Mouse (Mus musculus) urinary bladder, adult 2 months (tissue): ENCODE data around the gene Rbm38. TPM values are rescaled to one million over a fixed set of nuclear protein-coding genes. Genes with fewer than 3 reads are reported as not detected.

ENCODE experiments used
- DNase-seq: peaks from one replicate; pipeline ENCODE4 v3.0.0; 2022; ENCODE audit warnings: low spot score
- polyA plus RNA-seq: library from polyadenylated mRNA; depleted of rRNA; stranded (reverse); fragments of >200 nt; gene quantifications from 2 replicates; pipeline ENCODE4 v1.2.3, GENCODE M21; 2012

The Rbm38 gene
- polyA plus RNA-seq, 1 experiment, result 72.9 TPM

DNA sequence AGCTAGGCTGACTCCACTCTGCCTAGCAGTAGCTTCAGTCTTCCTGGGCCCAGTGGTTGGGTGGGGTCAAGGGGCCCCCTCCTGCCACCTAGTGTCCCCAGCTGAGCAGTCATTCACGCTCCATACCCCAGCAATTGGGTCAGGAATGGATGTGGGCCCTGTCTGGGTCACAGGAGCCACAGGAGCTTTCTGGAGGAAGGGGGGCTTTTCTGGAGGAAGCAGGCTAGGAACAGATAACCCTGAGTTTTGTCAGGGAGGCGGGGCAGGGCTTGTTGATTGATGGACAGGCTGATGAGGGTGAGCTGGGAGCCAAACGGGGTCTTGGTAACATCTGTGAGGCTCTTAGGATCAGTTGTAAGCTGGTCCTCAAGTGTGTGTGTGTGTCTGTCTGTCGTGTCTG lies 16.3 kb downstream of the Rbm38 start:
- DNase-seq, result no peak

DNA sequence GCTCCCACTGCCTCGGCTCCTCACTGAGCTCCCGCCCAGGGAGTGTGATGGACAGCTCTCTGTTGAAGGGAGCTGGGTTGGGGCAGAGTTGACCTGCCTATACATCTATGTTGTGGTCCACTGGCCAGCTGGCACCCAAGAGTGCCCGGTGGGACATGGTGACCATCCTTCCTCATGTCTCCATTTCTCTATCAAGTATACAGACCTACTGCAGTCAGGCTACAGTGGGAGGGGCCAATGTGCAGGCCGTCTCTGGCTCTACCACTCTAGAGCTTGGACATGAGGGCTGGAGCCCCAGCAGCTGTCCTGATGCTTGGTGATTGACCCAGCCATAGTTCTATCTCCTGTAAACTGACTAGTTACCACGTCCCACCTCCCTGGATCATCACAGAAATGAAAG lies 17.0 kb downstream of the Rbm38 start:
- DNase-seq, result no peak

DNA sequence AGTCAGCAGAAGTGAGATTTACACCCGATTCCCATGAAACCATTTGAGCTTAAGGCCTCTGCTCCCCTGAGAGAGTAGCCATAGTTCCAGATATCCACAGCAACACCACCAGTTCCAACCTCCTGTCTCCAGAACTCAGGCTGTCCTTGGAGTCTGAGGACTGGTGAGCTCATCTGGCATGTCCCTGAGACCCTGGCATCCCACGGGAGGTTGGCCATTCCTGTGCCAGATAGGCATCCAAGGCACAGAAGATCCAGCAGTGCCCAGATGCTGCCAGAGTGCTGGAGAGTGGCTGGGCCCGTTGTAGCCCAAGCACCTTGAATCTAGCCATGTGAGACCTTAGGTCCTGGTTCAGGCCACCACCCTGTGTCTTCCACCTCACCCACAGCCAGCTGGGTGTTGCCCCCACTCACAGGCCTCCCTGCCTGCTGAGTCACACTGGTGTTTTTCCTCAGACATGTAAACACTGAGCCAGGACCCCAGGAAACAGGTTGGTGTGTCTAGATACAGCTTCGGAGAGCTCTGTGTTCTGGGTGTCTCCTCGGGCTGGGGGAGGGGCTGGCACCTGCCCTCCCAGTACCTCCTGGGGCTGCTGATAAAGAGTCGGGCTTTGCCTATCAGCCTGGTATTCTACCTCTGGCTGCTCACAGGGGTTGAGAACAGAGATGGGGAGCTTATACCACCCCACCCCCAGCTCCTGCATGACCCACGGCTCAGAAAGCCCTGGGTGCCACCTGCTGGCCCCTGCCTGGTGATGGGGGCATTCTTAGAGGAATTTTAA lies 17.7 kb downstream of the Rbm38 start:
- DNase-seq, result no peak

DNA sequence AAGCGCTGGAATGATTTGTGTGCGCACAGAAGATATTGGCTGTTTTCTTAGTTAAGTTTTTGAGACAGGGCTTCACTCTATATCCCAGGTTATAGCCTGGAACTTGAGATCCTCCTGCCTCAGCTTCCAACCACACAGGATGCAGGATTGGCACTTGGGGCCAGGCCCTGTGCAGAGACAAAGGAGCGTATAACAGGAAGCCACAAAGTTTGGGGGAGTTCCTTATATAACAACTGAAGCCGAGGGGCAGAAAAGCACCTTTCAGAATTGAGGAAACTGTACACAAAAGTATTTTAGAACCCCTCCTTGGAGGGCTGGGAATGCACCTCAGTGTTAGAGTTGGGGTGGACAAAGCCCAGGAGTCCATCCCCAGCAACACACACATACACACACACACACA lies 18.7 kb downstream of the Rbm38 start:
- DNase-seq, result no peak

DNA sequence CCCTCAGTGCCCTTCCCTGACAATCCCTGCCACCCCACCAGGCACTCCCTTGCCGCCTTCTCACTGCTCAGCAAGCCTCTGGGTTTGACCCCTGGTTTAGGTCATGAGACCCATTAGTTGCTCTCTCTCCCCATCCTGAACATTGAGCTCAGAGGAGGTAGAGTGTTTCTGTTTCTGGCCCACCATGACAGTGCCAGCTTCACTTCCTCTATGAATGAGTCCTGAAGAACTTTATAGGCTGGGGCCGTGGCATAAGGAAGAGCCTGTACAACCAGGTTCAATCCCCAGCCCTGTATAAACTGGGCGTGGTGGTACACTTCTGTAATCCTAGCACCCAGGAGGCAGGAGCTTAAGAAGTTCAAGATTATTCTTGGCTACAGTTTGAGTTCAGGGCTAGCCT lies 20.5 kb downstream of the Rbm38 start:
- DNase-seq, result no peak

DNA sequence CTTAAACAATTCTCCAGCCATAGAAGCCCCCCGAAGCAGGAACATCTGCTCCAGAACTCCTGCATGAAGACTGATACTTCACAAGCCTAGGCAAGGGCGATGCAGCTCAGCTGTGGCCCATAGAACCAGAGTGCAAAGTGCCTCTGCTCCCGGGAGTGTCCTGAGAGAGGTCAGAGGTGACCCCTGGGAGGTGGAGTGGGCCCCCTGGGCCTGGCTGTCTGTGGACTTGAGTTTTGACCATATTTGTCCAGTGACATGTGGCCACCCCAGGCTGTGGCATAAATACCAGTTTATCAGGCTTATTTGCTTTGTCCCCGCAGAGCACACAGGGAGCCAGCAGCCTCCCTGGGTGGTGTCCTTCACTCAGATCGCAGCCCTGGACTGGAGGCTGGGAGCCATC lies 20.9 kb downstream of the Rbm38 start:
- no peak for DNase-seq

DNA sequence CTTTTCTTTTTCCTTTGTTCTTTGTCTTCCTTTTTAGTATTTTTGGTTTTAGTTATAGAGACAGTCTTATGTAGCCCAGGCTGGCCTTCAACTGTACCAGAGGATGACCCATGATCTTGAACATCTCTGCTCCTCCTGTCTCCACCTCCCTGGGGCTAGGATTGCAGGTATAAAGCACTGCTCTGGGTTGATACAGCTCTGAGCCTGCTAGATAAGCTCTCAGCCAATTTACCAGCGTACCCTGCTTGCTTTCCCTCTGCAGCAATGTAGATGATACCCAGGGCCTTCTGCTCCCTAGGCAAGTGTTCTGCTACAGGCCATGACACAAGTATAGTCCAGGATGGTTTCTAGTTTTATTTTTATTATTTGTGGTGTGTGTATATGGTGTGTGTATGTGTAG lies 21.6 kb downstream of the Rbm38 start:
- DNase-seq, result no peak

DNA sequence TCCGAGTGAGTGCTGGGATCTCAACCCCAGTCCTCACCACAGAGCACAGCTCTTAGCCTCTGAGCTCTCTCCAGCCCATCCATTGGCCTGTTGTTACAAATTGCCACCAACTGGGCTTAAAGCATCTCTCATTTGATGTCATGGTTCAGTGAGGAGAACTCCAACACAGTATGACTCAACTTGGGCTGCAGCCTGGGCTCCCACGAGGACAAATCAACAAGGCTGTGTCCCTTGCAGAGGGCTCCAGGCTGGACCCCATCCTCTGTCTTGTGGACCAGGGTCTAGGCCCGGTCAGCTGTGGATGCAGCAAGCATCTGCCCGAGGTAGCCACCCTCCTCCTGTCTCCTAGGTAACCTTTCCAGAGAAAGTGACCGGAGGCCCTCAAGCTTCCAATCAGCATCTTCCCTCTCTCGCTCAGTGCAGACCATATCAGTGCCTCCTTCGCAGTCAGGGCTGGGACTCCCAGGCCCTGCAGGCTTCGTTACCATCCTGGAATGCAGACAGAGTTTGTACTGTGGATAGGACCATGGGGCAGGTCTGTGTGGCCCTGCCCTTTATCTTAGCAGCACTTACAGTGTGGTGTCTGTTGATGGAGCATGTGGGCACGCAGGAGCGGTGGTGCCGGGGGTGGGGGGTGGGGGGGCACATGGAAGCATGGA lies 22.3 kb downstream of the Rbm38 start:
- no peak for DNase-seq

DNA sequence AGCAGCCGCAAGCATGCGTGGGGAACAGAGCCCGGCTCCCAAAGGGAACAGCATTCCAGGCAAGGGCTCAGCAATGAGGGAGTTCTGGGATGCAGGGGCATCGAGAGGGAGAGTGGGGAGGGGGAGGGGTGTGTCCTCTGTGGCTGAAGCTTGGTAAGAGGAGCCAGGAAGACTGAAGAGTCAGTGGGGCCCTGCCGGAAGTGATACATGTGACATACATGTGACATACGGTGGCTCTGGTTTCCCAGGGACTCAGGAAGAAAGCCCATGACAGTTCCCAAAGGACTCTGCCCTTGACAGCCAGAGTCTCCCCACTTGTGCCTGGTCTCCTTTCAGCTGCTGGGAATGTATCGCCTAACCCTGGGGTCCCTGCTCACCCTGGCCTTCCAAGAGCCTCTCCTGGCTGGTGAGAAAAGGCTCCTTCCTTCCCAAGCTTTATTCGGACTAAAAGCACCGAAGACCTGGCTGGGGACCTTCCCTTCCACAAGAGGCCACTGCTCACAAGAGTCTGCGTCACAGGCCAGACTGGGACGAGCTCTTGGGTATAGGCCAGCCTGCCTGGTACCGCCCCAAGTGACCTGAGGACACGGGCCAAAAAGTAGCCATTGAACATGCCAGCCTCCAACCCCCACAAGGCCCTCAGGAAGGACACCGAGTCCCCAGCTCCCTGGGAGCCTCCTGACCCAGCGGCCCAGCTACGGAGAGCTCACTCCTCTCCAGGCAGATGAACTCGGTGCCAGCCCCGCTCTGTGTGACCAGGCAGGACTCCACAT lies 24.1 kb downstream of the Rbm38 start:
- peak; percentile 35 for DNase-seq

DNA sequence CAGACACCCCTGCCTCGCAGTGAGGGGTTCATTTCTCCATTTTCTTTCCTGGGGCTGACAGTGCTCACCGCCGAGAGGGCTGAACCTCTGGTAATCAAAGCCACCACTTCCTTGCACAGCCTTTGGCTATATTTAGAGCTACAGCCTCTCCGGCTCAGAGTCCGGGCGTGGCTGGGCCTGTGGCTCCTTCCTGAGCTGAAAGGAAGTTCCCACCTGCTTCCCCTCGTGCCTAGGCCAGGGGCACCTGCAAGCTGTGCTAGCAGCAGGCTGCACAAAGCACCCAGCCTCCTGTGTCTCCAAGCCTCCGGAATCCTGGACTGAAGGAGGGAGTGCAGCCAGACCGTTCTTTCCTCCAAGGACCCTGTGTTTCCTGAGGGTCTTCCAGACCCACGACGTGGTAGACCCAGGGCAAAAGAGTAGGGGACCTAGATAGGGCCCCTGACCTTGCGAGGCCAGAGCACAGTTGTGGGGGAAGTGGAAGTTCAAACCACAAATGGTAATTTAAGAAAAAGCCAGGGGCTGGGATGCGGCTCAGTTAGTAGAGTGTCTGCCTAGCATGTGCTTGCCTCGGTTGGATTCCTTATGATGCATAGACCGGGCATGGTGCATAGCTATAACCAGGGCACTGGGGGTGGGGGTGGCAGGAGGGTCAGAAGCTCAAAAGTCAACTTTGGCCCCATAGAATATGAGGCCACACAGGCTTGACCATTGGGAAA lies 26.4 kb downstream of the Rbm38 start:
- no peak for DNase-seq

DNA sequence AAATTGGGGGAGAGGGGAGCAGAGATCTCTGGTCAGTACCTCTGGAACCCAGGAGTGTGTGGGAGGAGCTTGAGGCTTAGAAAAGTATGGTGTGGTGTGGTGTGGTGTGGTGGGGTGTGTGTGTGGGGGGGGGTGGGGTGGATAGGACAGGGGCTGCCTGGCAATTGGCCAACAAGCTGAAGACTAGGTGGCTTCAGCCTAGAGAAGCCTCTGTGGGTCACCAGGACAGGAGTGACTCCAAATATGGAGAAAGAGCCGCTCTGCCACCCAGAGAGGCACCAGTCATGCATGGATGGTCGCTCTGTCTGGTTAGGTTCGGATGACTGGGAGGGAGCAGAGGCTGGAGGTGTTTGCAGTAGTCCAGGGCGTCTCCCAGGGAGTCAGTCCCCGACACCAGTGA lies 27.2 kb downstream of the Rbm38 start:
- no peak for DNase-seq

DNA sequence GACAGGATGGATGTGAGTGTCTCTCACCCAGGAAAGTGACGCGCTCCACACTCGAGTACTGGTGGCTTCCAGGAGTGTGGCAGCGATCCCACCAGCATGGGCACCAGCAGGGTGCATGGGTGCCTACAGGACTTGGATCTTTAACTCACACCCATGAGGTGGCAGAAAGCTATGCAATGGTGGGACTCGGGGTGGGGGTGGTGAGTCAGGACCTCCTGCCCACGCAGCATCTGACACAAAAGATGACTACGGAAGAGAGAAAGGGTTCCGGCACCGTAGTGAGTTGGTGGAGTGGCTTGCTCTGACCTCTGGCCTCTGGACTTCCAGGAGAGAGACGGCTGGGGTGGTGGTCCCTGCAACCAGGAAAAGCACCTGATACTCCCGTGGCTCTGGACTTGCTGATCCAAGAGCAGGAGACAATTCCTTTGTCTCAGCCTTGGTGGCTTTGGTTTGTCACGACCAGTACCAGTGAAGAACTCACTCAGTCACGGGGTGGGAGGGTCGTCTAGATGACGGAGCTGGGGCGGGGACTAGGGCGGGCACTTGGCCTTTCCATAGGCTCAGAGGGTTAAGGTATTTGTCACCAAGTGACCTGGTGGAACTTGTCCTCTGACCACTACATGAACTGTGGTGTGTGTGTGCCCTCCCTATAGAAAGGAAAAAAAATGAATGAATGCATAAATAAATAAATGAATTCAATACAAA lies 27.9 kb downstream of the Rbm38 start:
- DNase-seq, result no peak

DNA sequence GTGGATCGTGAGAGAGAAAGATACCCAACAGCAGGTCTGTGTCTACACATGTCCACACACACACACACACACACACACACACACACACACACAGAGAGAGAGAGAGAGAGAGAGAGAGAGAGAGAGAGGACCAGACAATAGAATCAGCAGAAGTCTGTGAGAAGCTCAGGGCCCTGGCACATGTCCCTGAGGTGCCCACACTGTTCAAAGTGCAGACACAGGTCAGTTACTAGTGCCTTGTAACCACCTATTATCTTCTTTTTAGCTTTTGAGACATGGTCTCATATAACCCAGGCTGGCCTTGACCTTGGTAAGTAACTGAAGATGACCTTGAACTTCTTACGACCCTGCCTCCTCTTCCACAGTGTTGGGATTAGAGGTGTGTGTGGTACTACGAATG lies 28.9 kb downstream of the Rbm38 start:
- no peak for DNase-seq

DNA sequence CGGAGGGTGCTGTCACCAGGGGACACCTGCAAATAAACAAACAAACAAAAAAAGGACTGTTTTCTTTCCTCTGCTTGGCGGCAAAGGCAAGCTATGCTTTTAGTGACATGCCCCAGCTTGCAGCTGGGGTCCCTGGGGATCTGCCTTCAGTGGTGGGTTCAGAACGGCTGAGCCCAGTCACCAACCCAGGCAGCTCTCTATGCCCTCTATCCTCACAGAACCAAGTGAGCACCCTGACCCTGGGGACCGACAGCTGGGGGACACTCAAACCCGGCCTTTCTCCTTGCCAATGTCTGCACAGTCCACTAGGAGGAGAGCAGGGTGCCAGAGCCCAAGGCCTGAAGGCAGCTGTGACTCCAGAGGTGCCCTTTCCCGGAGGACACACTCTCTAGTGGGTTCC lies 29.5 kb downstream of the Rbm38 start:
- no peak for DNase-seq

DNA sequence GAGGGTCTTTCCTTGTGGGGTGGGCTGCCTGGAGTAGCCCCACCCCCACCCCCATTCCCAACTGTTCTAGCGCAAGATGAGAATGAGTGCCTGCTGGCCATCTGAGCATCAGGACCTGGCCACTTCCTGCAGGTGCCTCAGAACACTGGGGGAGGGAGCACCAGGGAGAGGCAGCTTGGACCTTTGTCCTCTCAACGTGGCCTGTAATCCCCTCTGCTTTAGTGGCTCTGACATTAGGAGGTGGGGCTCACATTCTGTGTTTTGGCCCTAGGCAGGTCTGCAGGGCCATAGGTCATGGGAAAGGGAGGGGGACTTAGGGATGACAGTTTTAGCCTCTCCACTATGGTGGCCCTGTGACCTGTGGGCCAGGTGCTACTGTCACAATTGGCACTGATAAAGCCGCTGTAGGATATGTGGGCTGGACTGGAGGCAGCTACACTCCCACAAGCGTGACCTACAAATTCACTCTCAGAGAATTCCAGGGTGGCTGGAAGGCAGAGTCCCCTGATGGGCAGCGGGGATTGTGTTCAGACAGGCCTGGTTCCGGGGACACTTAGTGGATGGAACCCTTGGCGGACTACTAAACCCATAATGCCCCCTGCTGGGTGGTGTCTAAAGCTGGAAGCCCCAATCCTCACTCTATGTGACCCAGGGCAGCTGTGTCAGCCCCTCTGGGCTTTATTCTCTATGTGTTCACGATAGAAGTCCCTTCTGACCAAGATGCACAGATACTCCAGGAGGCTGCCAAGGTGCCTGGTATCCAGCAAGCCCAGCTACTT lies 30.5 kb downstream of the Rbm38 start:
- no peak for DNase-seq

DNA sequence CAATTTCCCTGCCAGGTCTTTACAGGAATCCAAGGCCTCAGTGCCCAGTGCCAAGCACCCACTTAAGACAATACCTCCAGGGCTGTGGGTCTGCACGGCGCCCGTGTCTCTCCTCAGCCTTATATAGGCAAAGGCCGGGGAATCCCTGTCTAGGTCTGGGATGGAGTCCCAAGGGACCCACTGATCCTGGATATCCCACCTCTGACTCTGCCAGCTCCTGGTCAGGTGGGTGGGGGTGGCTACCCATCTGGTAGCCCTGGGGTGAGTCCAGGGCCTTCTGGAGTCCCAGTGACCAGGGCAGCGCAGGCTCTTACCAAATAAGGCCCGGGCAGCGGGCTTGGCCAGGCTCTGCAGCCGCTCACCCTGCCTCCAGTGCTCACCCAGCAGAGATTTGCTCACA lies 32.6 kb downstream of the Rbm38 start:
- peak; percentile 29 for DNase-seq

DNA sequence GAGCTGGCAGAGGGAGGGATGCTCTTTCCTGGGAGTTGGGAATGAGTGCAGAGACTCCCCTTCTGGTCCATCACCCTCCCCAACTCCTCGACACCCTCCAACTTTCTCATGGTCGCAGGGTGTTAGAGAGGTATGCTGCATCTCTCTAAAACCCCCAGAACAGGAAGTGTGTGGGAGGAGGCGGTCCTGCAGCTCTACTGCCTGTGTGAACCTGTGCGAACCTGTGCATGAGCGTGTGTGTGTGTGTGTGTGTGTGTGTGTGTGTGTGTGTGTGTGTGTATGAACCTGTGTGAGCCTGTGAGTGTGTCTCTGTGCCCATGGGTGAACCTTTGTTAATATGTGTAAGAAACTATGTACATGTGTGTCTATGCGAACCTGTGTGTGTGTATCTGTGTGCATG lies 33.5 kb downstream of the Rbm38 start:
- DNase-seq, result no peak

DNA sequence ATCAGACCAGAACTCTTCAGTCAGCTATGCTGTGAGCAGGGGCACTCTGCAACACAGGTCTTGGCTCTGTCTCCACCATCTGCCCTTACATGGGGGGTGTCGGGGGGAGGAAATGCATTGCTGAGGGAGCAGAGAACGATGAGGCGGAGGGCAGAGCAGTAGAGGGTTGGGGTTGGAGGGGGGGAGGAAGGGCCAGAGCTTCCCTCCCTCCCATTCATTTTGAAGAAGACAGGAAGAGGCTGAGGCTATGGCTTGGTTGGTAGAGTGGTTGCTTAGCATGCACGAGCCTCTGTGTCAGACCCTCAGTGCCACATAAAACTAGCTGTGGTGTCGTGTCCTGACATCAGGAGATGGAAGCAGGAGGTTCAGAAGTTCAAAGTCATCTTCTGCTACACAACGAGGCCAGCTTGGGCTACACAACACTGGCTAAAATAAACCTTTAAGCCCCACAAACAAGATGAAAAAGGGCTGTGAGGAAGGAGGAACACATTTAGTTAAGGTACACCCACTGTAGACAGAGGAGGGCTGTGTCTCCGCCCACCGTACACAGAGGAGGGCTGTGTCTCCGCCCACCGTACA lies 36.1 kb downstream of the Rbm38 start:
- DNase-seq, result no peak

DNA sequence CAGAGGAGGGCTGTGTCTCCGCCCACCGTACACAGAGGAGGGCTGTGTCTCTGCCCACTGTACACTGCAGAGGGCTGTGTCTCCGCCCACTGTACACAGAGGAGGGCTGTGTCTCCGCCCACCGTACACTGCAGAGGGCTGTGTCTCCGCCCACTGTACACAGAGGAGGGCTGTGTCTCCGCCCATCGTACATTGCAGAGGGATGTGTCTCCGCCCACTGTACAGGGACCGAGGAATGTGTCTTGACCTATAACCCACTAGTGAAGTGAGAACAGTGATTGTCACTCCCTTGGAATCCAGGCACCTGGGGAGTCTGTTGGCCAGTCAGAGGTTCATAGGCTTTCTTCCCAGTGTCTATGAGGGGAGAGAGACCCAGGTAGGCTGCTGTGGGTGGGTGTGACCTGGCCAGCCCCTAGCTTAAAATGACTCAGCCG lies 36.6 kb downstream of the Rbm38 start:
- no peak for DNase-seq

DNA sequence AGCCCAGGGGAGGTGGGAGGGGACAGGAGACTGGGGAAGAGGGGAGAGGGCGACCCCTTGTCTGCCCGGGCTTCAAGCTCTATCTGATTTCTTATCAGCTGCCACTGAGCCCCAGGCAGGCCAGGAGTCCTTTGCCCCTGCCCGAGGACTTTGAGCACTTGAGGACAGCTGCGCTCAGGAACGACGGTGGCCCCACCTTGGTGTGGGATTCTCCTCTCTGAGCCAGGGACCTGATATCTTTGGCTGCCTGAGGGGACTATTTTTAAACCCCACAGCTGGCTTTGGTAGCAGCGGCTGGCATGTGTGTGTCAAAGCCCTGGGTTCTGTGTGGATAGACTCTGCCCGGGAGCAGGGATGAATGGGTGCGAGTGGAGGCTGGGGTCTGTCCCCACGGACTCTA lies 37.3 kb downstream of the Rbm38 start:
- no peak for DNase-seq
